Mouse (Mus musculus) neural tube, embryonic 14.5 days (tissue): ENCODE data around the gene Ank3. TPM values are rescaled to one million over a fixed set of nuclear protein-coding genes. Genes with fewer than 3 reads are reported as not detected.

Experiments used
- ATAC-seq: fragments of 200-750 bp; cut with Nextera tagmentation; 2 replicates; pipeline ENCODE4 v1.8.0; 2017; ENCODE audit warnings: low read depth, mild to moderate bottlenecking, moderate TSS enrichment, moderate library complexity
- H3K27ac ChIP-seq: fragments of 300-500 bp; sonication (generic); 2 replicates; pipeline ENCODE4 v1.5.1; 2014; ENCODE audit warnings: low read depth, mild to moderate bottlenecking, control low read depth, low read length, moderate library complexity, mixed read lengths
- H3K27me3 ChIP-seq: fragments of 300-500 bp; sonication (generic); 2 replicates; pipeline ENCODE4 v1.6.1; 2014; ENCODE audit warnings: low read length; ENCODE audit not compliant: control insufficient read depth, insufficient read depth
- H3K36me3 ChIP-seq: fragments of 300-500 bp; sonication (generic); 2 replicates; pipeline ENCODE4 v1.6.1; 2014; ENCODE audit warnings: low read length, mixed read lengths; ENCODE audit not compliant: control insufficient read depth, insufficient read depth
- H3K4me1 ChIP-seq: fragments of 300-500 bp; sonication (generic); 2 replicates; pipeline ENCODE4 v1.6.1; 2014; ENCODE audit warnings: low read length; ENCODE audit not compliant: control insufficient read depth, insufficient read depth
- H3K4me2 ChIP-seq: fragments of 300-500 bp; sonication (generic); 2 replicates; pipeline ENCODE4 v1.6.1; 2014; ENCODE audit warnings: mild to moderate bottlenecking, low read depth, low read length, control low read depth
- H3K4me3 ChIP-seq: fragments of 300-500 bp; sonication (generic); 2 replicates; pipeline ENCODE4 v1.5.1; 2014; ENCODE audit warnings: low read depth, low read length, control low read depth, mixed read lengths
- H3K9ac ChIP-seq: fragments of 300-500 bp; sonication (generic); replicated peaks from 2 replicates; pipeline ENCODE4 v1.6.1; 2014; ENCODE audit warnings: low read depth, mild to moderate bottlenecking, control low read depth, low read length, mixed read lengths
- H3K9me3 ChIP-seq: fragments of 300-500 bp; sonication (generic); 2 replicates; pipeline ENCODE4 v1.6.1; 2016; ENCODE audit warnings: low read length; ENCODE audit not compliant: control insufficient read depth
- WGBS: fragments of 180-500 bp; shearing (Covaris S2); extraction: QIAGEN DNeasy Blood & Tissue Kit; methylation state at CpG from one replicate; pipeline ENCODE4 v1.1.7; 2014; 5-methylcytosine and 5-hydroxymethylcytosine counted together
- polyA plus RNA-seq: library from polyadenylated mRNA; unstranded; fragments of >200 nt; fragmentation: Nextera tagmentation; extraction: Ambion mirVana; gene quantifications from 2 replicates; pipeline ENCODE4 v1.2.1, GENCODE M21; 2014

Gene Ank3
- polyA plus RNA-seq, 1 experiment from 2014 or later = 198 TPM

GRCm38 (mm10) chr10:69944845-69945244 is 546.3 kb downstream of the Ank3 start:
- Histone ChIP-seq H3K4me2 (no peak overlapping the region), H3K36me3 (no peaks in the 10 kb centered on the region), H3K9me3 (no peaks in the 10 kb centered on the region), H3K4me3 (no peak overlapping the region), H3K9ac (no peak overlapping the region), H3K4me1 (peaks cover 14% of the 10 kb centered on the region; the same call in 1 of the 2 replicates), H3K27ac (no peak overlapping the region), H3K27me3 (no peaks in the 10 kb centered on the region)
- WGBS = 83% methylated on average over 9 of the region's 9 CpGs
- no peak for ATAC-seq

DNA sequence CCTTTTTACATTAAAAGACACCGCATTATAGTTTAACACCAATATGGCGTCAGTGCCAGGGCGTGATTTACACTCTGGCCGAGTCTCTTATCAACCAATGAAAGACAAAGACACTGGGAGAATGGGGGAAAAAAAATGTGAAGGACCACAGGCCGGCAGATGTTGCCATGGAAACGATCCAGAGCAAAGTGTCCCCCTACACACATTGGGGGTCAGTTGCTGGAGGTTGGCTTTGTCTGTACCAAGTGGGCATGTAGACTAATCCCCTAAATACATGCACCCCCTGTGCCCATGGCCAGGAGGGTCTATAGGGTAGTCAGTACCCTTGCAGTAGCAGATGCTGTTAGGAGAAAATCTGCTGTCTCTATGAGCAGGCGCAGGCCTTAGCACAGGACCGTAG is 547.3 kb downstream of the Ank3 start:
- no peaks in the 10 kb centered on the region for H3K27me3 ChIP-seq
- H3K9me3 ChIP-seq = no peaks in the 10 kb centered on the region
- H3K4me3 ChIP-seq = no peak overlapping the region
- 0 out of 2 replicates have a peak overlapping the region, but pooled peaks have one; percentile 23 for H3K27ac ChIP-seq
- no peak for ATAC-seq
- no peak overlapping the region for H3K9ac ChIP-seq
- WGBS = 40% methylated on average over 8 of the region's 8 CpGs
- H3K4me1 ChIP-seq = peaks cover 14% of the 10 kb centered on the region; the same call in 1 of the 2 replicates
- no peaks in the 10 kb centered on the region for H3K36me3 ChIP-seq
- no peak overlapping the region for H3K4me2 ChIP-seq

GRCm38 (mm10) chr10:69946271-69946670 is 547.7 kb downstream of the Ank3 start:
- no peak for ATAC-seq
- no peak overlapping the region for H3K4me2 ChIP-seq
- H3K9ac ChIP-seq = no peak overlapping the region
- WGBS = 82% methylated on average over 8 of the region's 8 CpGs
- H3K9me3 ChIP-seq = no peaks in the 10 kb centered on the region
- no peaks in the 10 kb centered on the region for H3K27me3 ChIP-seq
- no peak overlapping the region for H3K4me3 ChIP-seq
- H3K4me1 ChIP-seq = peaks cover 14% of the 10 kb centered on the region; the same call in 1 of the 2 replicates
- peak overlapping the region; percentile 28; the same call in 1 of the 2 replicates for H3K27ac ChIP-seq
- H3K36me3 ChIP-seq = no peaks in the 10 kb centered on the region

GRCm38 (mm10) chr10:69947093-69947492 is 548.5 kb downstream of the Ank3 start:
- Histone ChIP-seq H3K4me2 (no peak overlapping the region), H3K9ac (no peak overlapping the region), H3K4me3 (no peak overlapping the region), H3K4me1 (peaks cover 14% of the 10 kb centered on the region; the same call in 1 of the 2 replicates), H3K36me3 (no peaks in the 10 kb centered on the region), H3K27ac (0 out of 2 replicates have a peak overlapping the region, but pooled peaks have one; percentile 12), H3K9me3 (no peaks in the 10 kb centered on the region), H3K27me3 (no peaks in the 10 kb centered on the region)
- no peak for ATAC-seq
- WGBS = 69% methylated on average over 6 of the region's 6 CpGs

GRCm38 (mm10) chr10:69950236-69950918 is 551.8 kb downstream of the Ank3 start:
- Histone ChIP-seq H3K4me3 (no peak overlapping the region), H3K27me3 (no peaks in the 10 kb centered on the region), H3K9ac (no peak overlapping the region), H3K36me3 (no peaks in the 10 kb centered on the region), H3K27ac (no peak overlapping the region), H3K9me3 (no peaks in the 10 kb centered on the region), H3K4me1 (0 out of 2 replicates have a peak, but pooled peaks cover 5% of the 10 kb centered on the region), H3K4me2 (no peak overlapping the region)
- ATAC-seq = no peak
- WGBS = 93% methylated on average over 11 of the region's 11 CpGs

DNA sequence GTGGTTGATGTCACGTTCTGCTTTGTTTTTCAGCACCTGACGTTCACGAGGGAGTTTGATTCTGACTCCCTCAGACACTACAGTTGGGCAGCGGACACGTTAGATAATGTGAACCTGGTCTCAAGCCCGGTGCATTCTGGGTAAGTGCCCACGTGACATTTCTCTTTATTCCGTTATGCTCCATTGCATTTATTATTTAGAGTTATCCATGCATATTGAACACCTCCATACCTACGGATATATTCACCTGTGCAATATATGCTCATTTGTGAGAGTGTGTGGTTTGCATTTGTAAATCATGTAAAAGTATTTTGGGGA is 552.3 kb downstream of the Ank3 start:
- no peak overlapping the region for H3K9ac ChIP-seq
- H3K9me3 ChIP-seq = no peaks in the 10 kb centered on the region
- H3K36me3 ChIP-seq = peaks cover 4% of the 10 kb centered on the region; the same call in 1 of the 2 replicates
- no peak overlapping the region for H3K4me2 ChIP-seq
- no peak overlapping the region for H3K27ac ChIP-seq
- no peak overlapping the region for H3K4me3 ChIP-seq
- ATAC-seq = no peak
- 0 out of 2 replicates have a peak, but pooled peaks cover 5% of the 10 kb centered on the region for H3K4me1 ChIP-seq
- H3K27me3 ChIP-seq = no peaks in the 10 kb centered on the region
- WGBS = 86% methylated on average over 9 of the region's 9 CpGs

DNA sequence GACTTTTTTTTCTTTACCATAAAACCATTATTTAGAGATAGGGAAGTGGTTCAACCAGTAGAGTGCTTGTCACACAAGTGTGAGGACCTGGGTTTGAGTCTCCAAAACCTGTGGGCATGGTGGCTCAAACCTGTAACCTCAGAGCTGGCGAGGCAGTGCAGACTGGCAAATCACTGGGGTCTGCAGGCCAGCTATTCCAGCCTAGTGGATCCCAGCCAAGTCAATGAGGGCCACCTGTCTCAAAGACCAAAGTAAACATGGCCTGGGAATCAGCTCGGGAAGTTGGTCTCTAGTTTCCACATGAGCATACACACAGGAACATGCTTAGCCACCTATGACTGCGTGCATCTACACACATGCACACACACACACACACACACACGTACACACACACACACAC is 552.9 kb downstream of the Ank3 start:
- 0 out of 2 replicates have a peak, but pooled peaks cover 3% of the 10 kb centered on the region for H3K4me1 ChIP-seq
- H3K4me2 ChIP-seq = no peak overlapping the region
- whole genome bisulfite sequencing = 84% methylated on average over 4 of the region's 4 CpGs
- no peak for ATAC-seq
- H3K36me3 ChIP-seq = peaks cover 9% of the 10 kb centered on the region; the same call in 1 of the 2 replicates
- no peaks in the 10 kb centered on the region for H3K27me3 ChIP-seq
- H3K9me3 ChIP-seq = no peaks in the 10 kb centered on the region
- no peak overlapping the region for H3K4me3 ChIP-seq
- H3K9ac ChIP-seq = no peak overlapping the region
- H3K27ac ChIP-seq = no peak overlapping the region

- Histone ChIP-seq H3K4me2 (no peak overlapping the region), H3K9ac (no peak overlapping the region), H3K36me3 (peaks cover 11% of the 10 kb centered on the region; the same call in 1 of the 2 replicates), H3K27ac (no peak overlapping the region), H3K9me3 (no peaks in the 10 kb centered on the region), H3K4me1 (no peaks in the 10 kb centered on the region), H3K4me3 (no peak overlapping the region), H3K27me3 (no peaks in the 10 kb centered on the region)
- WGBS = 94% methylated on average over 1 of the region's 1 CpGs
- no peak for ATAC-seq
Observed at GRCm38 (mm10) chr10:69952316-69952715, 553.7 kb downstream of the Ank3 start.

DNA sequence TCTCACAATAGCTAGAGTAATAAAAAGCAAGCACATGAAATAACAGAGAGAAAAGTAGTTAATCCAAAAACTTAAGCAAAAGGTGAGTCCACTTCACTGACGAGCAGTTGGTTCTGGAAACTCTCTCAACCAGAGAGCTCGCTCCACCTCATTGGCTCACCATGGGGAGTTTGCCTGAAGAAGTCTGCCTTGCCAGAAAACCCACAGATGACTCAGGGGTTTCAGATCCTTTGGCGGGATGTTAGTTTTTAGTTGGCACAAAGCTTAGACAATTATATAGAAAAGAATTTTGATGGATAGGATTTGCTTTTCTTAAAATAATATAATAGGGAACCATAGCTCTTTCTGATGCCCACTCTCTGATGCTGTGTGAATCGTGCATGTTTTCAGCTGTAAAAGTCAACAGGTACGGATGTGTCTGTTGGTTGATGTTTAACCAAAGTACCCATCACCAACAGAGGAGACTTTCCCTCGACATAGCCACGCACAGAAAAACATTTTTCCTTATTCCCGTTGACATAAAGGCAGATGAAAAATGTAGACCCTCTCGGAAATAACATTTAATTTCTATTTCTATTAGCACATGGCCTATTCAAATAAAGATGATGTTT is 556.2 kb downstream of the Ank3 start:
- ATAC-seq = no peak
- no peaks in the 10 kb centered on the region for H3K27me3 ChIP-seq
- H3K9ac ChIP-seq = no peak overlapping the region
- H3K4me3 ChIP-seq = no peak overlapping the region
- no peaks in the 10 kb centered on the region for H3K9me3 ChIP-seq
- peaks cover 16% of the 10 kb centered on the region; the same call in 1 of the 2 replicates for H3K36me3 ChIP-seq
- no peak overlapping the region for H3K4me2 ChIP-seq
- no peak overlapping the region for H3K27ac ChIP-seq
- 90% methylated on average over 9 of the region's 9 CpGs for whole genome bisulfite sequencing
- H3K4me1 ChIP-seq = no peaks in the 10 kb centered on the region
